ENCODE assay signal across 8 mouse cellular contexts in genomic region chr19:60144336-60144989, GRCm38 (mm10).
DNase-seq lines count a peak whose midpoint lies in the region; ATAC-seq and TF ChIP-seq lines count a peak whose summit lies in the region.

No protein-coding gene starts in this region.

- no peak overlapping the region for H3K9ac ChIP-seq in forebrain, postnatal 0 days

- peak; percentile 83 for DNase-seq in MEL-GATA-1-ER (ENCODE audit: extremely low read depth, low read depth)
- DNase-seq in cerebellum, adult 2 months, result peak; percentile 66 to 73
- peak; percentile 92 for DNase-seq in forebrain, postnatal 0 days
- DNase-seq in heart, postnatal 36 days, result peak; percentile 79 to 82
- DNase-seq in layer of hippocampus, adult 18-20 months (ENCODE audit: low spot score in 2 of 2), result peak; percentile 76 to 90
- DNase-seq in lung, adult 18-20 months, result peak; percentile 76 to 81
- peak; percentile 71 for DNase-seq in testis, postnatal 14 days (ENCODE audit: low spot score)

- no peaks in the 10 kb centered on the region for H3K36me3 ChIP-seq in forebrain, postnatal 0 days (ENCODE audit: insufficient read depth)

- no peak overlapping the region for H3K27ac ChIP-seq in cerebellum, adult 2 months (ENCODE audit: insufficient read depth, low read length)
- no peak overlapping the region for H3K27ac ChIP-seq in forebrain, postnatal 0 days (ENCODE audit: low read depth, low read length)

- no peak for TF ChIP-seq POLR2A in cerebellum, adult 2 months (IDR thresholded peaks at IDR 0.05; ENCODE audit: borderline replicate concordance, insufficient read depth, low read length)

- peak overlapping the region; percentile 42 for H3K4me2 ChIP-seq in forebrain, postnatal 0 days (ENCODE audit: low read depth)

- H3K9me3 ChIP-seq in forebrain, postnatal 0 days (ENCODE audit: low read length), result no peaks in the 10 kb centered on the region

- no peaks in the 10 kb centered on the region for H3K27me3 ChIP-seq in cerebellum, adult 2 months (ENCODE audit: control insufficient read depth, insufficient read depth, low read length)
- peaks cover 43% of the 10 kb centered on the region for H3K27me3 ChIP-seq in forebrain, postnatal 0 days (ENCODE audit: insufficient read depth, low read length)

- peak; percentile 80 for ATAC-seq in forebrain, postnatal 0 days
- ATAC-seq in neutrophil, adult 5-6 weeks (ENCODE audit: extremely low read depth, insufficient number of reproducible peaks, low FRiP score, poor library complexity, severe bottlenecking), result peak; percentile 77

- TF ChIP-seq CTCF in cerebellum, adult 2 months (IDR thresholded peaks at IDR 0.05; ENCODE audit: borderline replicate concordance, insufficient read depth, low read depth, low read length), result peak; percentile 96
- peak; percentile 97 for TF ChIP-seq CTCF in forebrain, postnatal 0 days (IDR thresholded peaks at IDR 0.05; ENCODE audit: low read depth)

- H3K4me3 ChIP-seq in cerebellum, adult 2 months (replicated peaks; ENCODE audit: insufficient read depth, low read depth, low read length), result no peak overlapping the region
- peak overlapping the region; percentile 33 for H3K4me3 ChIP-seq in forebrain, postnatal 0 days (ENCODE audit: low read depth, low read length)

- intact Hi-C loops in heart, postnatal 36 days (cut with DNase I), result loop anchor here (1.0 to 5.0 kb wide), 4 partner anchors 72 to 690 kb away; partner anchors contain the start of gene Rab11fip2

- no peaks in the 10 kb centered on the region for H3K4me1 ChIP-seq in cerebellum, adult 2 months (ENCODE audit: control insufficient read depth, insufficient read depth, low read length)
- H3K4me1 ChIP-seq in forebrain, postnatal 0 days (ENCODE audit: insufficient read depth), result no peaks in the 10 kb centered on the region

- WGBS in cerebellum, adult 2 months, result 6% methylated on average over 20 of the region's 20 CpGs
- 3% methylated on average over 20 of the region's 20 CpGs for WGBS in forebrain, postnatal 0 days
